Mouse (Mus musculus) left cerebral cortex, adult 2 months (tissue): ENCODE results near the gene Trp53tg5. TPM values are rescaled to one million over a fixed set of nuclear protein-coding genes. Genes with fewer than 3 reads are reported as not detected.

Experiments
- DNase-seq, 2 experiments: peaks; one replicate each; pipeline ENCODE4 v3.0.0; 2021 to 2022; ENCODE audit warnings: low spot score in 2 of 2, mixed read lengths in 1 of 2; ENCODE audit errors: extremely low spot score in 1 of 2
- H3K27ac ChIP-seq: fragments of 200-600 bp; 2 replicates; pipeline ENCODE4 v1.8.1; 2022
- H3K4me3 ChIP-seq: fragments of 200-600 bp; 2 replicates; pipeline ENCODE4 v1.8.1; 2022
- CTCF ChIP-seq: fragments of 200-600 bp; IDR thresholded peaks from 2 replicates; pipeline ENCODE4 v1.8.1; 2022; ENCODE audit warnings: antibody characterized with exemption, mild to moderate bottlenecking, moderate library complexity
- intact Hi-C: fragments of 180-260 bp; cut with DNase I; formaldehyde crosslinking; loops from one replicate; pipeline ENCODE4 v1.15.1; 2025
- total RNA-seq, 2 experiments: library from RNA; stranded (reverse); gene quantifications; 2 replicates each; pipeline ENCODE4 v1.2.3; 2021

Trp53tg5 gene
- total RNA-seq, 2 experiments from 2014 or later = not detected

DNA sequence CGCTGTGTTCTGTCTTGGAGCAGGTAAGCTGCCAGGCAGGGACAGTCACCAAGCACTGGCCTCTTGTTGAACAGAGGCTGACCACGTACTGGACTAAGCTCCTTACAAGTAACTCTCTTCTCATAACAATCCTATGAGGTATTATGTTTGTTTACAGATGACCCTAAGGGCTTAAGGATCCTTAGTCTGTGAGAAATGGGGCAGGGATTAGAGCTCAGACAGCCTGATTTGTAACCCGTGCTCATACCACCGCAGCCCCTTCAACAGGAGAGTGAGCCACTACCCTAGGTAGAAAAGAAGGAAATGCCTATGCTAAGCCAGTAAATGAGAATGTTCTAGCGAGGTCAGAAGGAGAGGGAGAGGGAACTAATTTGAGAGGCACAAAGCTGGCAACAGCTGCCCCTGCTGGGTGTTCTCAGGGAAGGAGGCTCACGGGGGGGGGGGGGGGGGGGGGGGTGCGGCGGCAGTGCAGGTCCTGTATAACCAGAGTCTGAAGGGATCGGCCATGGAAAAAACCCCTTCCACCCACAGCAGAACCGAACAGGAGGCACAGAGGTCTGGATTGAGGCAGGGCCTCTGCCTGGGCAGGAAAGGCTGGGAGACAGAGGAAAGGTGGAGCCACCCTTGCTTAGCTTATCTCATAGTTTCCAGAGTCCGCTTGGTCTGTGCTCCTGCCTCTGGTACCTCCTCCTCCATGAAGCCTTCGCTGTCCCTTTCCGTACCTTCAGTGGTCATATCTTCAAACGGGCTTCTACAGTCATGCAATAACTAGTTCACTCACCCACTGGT lies 38.8 kb upstream of the Trp53tg5 start:
- Histone ChIP-seq H3K27ac (no peak overlapping the region), H3K4me3 (no peak overlapping the region)
- intact Hi-C loops = no loop called here
- no peak for TF ChIP-seq CTCF
- DNase-seq = no peak

DNA sequence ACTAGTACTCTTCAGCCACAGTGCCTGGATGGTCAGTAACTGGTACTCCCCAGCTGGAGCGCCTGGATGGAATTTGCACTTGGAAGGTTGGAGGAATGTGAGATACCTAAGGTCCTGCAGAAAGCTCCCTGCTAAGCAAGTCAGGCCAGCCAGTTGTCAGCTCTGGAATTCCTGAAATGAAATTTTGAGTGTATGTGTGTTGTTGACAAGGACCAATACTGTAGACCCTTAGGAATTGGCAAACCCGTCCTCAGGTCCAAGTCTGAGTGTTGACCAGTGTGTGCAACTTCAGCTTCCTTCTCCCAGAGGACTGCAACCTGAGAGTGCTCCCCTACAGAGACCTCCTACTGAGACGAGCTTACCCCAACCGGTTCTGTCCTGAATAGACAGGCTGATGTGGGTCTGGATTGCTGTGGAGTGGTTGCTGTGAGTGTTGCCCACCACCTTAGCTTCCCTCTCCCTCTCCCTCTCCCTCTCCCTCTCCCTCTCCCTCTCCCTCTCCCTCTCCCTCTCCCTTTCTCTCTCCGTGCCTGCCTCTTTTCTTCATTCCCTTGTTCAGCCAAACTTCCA lies 37.2 kb upstream of the Trp53tg5 start:
- no peak overlapping the region for H3K27ac ChIP-seq
- intact Hi-C loops = no loop called here
- H3K4me3 ChIP-seq = no peak overlapping the region
- DNase-seq = no peak
- no peak for TF ChIP-seq CTCF

GRCm38 (mm10) chr2:164507811-164508210 lies 34.3 kb upstream of the Trp53tg5 start:
- no peak for DNase-seq
- H3K27ac ChIP-seq = no peak overlapping the region
- intact Hi-C loops = no loop called here

DNA sequence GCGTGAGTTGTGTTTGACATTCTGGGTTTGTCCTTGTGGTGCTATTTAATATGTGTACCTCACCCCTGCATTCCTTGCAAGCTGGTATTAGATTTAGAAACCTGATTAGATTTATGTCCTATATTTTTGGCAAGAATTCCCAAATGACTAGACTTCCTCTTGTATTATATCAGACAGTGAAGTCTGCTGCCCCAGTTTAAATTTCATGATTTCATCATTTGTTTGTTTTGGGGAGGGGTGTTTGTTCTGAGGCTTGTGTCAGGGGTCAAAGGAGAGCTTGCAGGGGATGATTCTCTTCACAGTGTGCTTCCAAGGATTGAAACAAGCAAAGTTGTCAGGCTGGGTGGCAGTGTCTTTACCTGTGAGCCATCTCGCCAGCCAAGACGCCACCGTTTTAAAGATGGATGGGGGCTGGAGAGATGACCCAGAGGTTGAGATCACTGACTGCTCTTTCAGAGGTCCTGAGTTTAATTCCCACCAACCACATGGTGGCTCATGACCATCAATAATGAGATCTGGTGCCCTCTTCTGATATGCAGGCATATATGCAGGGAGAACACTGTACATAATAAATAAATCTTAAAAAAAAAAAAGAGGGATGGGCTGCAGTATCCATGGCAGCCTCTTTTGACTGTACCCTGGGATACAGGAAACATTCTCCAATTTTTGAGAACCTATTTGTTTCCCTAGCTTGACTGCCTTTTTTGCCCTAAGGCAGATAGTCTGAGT lies 32.3 kb upstream of the Trp53tg5 start:
- TF ChIP-seq CTCF = peak; percentile 7; the same call in 1 of the 2 replicates
- no peak overlapping the region for H3K27ac ChIP-seq
- intact Hi-C loops = no loop called here

More at GRCm38 (mm10) chr2:164507811-164508210, 34.3 kb upstream of the Trp53tg5 start:
- no peak for TF ChIP-seq CTCF
- H3K4me3 ChIP-seq = no peak overlapping the region

DNA sequence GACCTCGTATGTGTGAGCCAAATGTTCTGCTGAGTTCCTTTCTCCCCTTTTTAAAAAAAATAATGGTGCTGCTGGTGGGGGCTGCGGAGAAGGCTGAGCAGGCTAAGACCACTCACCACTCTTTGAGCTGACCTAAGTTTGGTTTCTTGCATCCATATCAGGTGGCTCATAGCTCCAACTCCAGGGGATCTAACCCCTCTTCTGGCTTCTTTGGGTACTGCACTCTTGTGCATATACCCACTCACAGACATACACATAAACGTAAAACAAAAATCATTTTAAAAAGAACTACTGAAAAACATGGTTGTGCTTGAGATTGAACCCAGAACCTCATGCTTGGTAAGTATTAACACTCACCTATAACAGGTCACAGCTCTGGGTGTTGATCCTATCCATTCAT lies 31.4 kb upstream of the Trp53tg5 start:
- Histone ChIP-seq H3K27ac (no peak overlapping the region), H3K4me3 (no peak overlapping the region)
- DNase-seq = no peak
- no peak; the same call in 1 of the 2 replicates for TF ChIP-seq CTCF
- intact Hi-C loops = no loop called here

More for the DNA sequence above, 32.3 kb upstream of the Trp53tg5 start:
- DNase-seq = no peak
- H3K4me3 ChIP-seq = no peak overlapping the region

- TF ChIP-seq CTCF = no peak
- no peak for DNase-seq
- Histone ChIP-seq H3K4me3 (no peak overlapping the region), H3K27ac (no peak overlapping the region)
- intact Hi-C loops = no loop called here
These were observed 27.0 kb upstream of the Trp53tg5 start for GRCm38 (mm10) chr2:164500511-164500910.

GRCm38 (mm10) chr2:164499317-164499716 lies 25.8 kb upstream of the Trp53tg5 start:
- peak; percentile 15 for TF ChIP-seq CTCF
- Histone ChIP-seq H3K27ac (no peak overlapping the region), H3K4me3 (no peak overlapping the region)
- intact Hi-C loops = no loop called here
- no peak for DNase-seq

- no peak; the same call in 1 of the 2 replicates for TF ChIP-seq CTCF
- intact Hi-C loops = loop anchor here (2.0 kb wide), 1 partner anchor 37 kb away; the partner anchor contains the start of gene Gm20458
- Histone ChIP-seq H3K27ac (peak overlapping the region; percentile 64), H3K4me3 (peak overlapping the region; percentile 84)
- no peak for DNase-seq
These were observed 24.3 kb upstream of the Trp53tg5 start for GRCm38 (mm10) chr2:164497691-164498268.

GRCm38 (mm10) chr2:164496847-164497690 lies 23.5 kb upstream of the Trp53tg5 start, which contains the start of gene Pigt:
Gene Pigt (plus strand): TSS chr2:164497520.
- H3K27ac ChIP-seq = peak within 1 kb of the TSS; percentile 90
- H3K4me3 ChIP-seq = peak within 1 kb of the TSS; percentile 84
- intact Hi-C loops = loop anchor here (2.0 kb wide), 1 partner anchor 36 kb away; the partner anchor contains the start of gene Gm20458
- peak; percentile 85 to 87 for DNase-seq
- TF ChIP-seq CTCF = no peak

DNA sequence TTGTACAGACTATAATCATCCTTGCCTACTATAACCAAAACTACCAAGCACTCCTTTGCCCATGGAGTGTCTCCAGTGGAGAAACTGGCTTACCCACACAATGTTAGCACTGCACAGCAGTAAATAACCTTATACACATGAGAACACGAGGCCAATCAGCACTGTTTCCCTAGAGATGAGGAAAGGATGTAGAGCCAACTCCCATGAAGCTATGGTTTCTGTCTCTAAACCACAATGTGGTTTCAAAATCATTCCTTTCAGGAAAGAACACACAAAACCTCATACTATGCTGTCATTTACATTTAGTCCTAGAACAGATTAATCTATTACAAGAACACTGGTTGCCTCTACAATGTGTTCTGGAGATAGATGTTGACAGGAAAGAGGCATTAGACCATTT lies 22.8 kb upstream of the Trp53tg5 start:
- Histone ChIP-seq H3K4me3 (no peak overlapping the region), H3K27ac (no peak overlapping the region)
- intact Hi-C loops = loop anchor here (2.0 kb wide), 1 partner anchor 36 kb away; the partner anchor contains the start of gene Gm20458
- no peak for TF ChIP-seq CTCF
- DNase-seq = no peak

GRCm38 (mm10) chr2:164494126-164494525 lies 20.6 kb upstream of the Trp53tg5 start:
- intact Hi-C loops = no loop called here
- TF ChIP-seq CTCF = no peak
- Histone ChIP-seq H3K27ac (no peak overlapping the region; the same call in 1 of the 2 replicates), H3K4me3 (no peak overlapping the region)
- no peak for DNase-seq
